Mouse (Mus musculus) left cerebral cortex, adult 2 months (tissue): ENCODE data around the gene Tmem219. TPM values are rescaled to one million over a fixed set of nuclear protein-coding genes. Genes with fewer than 3 reads are reported as not detected.
"Not testable (repeated sequence)": the region's sequence is repeated elsewhere in the genome, so short reads cannot be mapped to it uniquely, and the experiment has no call there.

Experiments used
- DNase-seq, 2 experiments: peaks; one replicate each; pipeline ENCODE4 v3.0.0; 2021 to 2022; ENCODE audit warnings: low spot score in 2 of 2, mixed read lengths in 1 of 2; ENCODE audit errors: extremely low spot score in 1 of 2
- H3K27ac ChIP-seq: fragments of 200-600 bp; 2 replicates; pipeline ENCODE4 v1.8.1; 2022
- H3K4me3 ChIP-seq: fragments of 200-600 bp; 2 replicates; pipeline ENCODE4 v1.8.1; 2022
- CTCF ChIP-seq: fragments of 200-600 bp; IDR thresholded peaks from 2 replicates; pipeline ENCODE4 v1.8.1; 2022; ENCODE audit warnings: antibody characterized with exemption, mild to moderate bottlenecking, moderate library complexity
- intact Hi-C: fragments of 180-260 bp; cut with DNase I; formaldehyde crosslinking; loops from one replicate; pipeline ENCODE4 v1.15.1; 2025
- total RNA-seq, 2 experiments: library from RNA; stranded (reverse); gene quantifications; 2 replicates each; pipeline ENCODE4 v1.2.3; 2021

The Tmem219 gene
- total RNA-seq, 2 experiments from 2014 or later, result 17.3 to 22.0 TPM

DNA sequence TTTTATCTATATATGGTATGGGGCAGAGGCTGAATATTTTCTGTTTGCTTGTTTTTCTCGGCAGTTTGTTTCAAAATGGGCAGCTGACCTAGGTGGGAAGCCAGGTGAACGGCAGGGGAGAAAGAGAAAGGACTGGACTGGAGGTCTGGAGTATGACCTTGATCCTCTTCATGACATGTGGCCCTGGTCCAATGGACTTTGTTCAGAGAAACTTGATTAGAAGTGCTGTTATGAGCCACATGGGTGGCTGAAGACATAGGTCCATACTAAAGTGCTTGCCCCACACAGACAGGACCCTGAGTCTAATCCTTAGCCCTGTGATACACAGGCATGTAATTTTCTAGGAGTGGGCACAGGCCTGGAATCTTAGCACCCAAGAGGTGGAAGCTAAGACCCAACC is 1.2 kb downstream of the Tmem219 start:
- intact Hi-C loops, result no loop called here
- DNase-seq, result no peak
- Histone ChIP-seq H3K27ac (no peak overlapping the region), H3K4me3 (no peak overlapping the region)
- no peak for TF ChIP-seq CTCF

DNA sequence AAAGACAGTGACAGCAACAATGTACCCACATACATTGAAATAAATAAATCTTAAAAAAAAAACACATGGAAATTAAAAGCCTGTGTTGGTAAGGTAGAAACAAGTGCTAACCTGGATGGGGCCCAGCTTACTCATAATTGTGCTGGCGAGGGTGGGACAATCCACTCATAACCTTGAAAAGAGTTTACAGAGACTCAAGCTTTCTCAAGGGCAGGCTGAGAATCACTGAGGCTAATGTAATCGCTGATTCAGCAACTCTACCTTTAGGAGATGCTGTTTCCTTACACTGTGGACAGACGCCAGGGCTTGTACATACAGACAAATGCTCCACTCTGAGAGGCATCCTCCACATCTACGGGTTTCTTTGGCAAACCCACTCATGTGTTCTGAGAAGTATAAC is 2.7 kb downstream of the Tmem219 start:
- intact Hi-C loops, result no loop called here
- no peak overlapping the region for H3K27ac ChIP-seq
- no peak for DNase-seq
- TF ChIP-seq CTCF, result no peak
- H3K4me3 ChIP-seq, result no peak overlapping the region

GRCm38 (mm10) chr7:126918356-126918755 is 4.4 kb downstream of the Tmem219 start:
- H3K4me3 ChIP-seq, H3K27ac ChIP-seq, DNase-seq, intact Hi-C loops: not testable (repeated sequence)

DNA sequence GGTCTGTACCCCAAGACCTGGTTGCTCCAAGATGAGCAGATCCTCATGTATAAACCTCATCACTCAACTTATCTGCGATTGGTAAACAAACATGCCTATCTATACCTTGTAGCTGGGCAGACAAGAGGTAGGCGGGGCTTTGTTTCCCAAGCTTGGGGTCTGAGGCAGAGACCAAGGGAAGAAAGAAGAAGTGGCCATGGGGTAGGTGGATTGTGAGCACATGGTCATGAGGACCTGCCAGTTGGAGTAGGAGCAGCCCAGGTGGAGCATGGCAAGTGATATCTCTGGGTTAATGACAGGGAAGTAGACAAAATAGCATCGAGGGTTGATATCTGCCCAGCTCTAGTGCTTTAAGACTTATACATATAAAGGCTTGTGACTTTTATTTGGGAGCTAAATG is 7.9 kb downstream of the Tmem219 start:
- H3K27ac ChIP-seq, result no peak overlapping the region
- no peak for DNase-seq
- TF ChIP-seq CTCF, result no peak
- no peak overlapping the region for H3K4me3 ChIP-seq
- intact Hi-C loops, result no loop called here

- no peak for TF ChIP-seq CTCF
- Histone ChIP-seq H3K27ac (no peak overlapping the region), H3K4me3 (no peak overlapping the region)
- DNase-seq, result no peak
- intact Hi-C loops, result no loop called here
These were observed 17.1 kb downstream of the Tmem219 start for GRCm38 (mm10) chr7:126905590-126905989.

- H3K4me3 ChIP-seq, intact Hi-C loops, H3K27ac ChIP-seq, DNase-seq: not testable (repeated sequence)
These were observed 22.9 kb downstream of the Tmem219 start for GRCm38 (mm10) chr7:126899781-126900180.

GRCm38 (mm10) chr7:126898102-126898990 is 24.4 kb downstream of the Tmem219 start:
- no peak for TF ChIP-seq CTCF
- intact Hi-C loops, result no loop called here
- peak; percentile 96 to 98 for DNase-seq
- H3K4me3 ChIP-seq, result peak overlapping the region; percentile 85
- H3K27ac ChIP-seq, result peak overlapping the region; percentile 98

DNA sequence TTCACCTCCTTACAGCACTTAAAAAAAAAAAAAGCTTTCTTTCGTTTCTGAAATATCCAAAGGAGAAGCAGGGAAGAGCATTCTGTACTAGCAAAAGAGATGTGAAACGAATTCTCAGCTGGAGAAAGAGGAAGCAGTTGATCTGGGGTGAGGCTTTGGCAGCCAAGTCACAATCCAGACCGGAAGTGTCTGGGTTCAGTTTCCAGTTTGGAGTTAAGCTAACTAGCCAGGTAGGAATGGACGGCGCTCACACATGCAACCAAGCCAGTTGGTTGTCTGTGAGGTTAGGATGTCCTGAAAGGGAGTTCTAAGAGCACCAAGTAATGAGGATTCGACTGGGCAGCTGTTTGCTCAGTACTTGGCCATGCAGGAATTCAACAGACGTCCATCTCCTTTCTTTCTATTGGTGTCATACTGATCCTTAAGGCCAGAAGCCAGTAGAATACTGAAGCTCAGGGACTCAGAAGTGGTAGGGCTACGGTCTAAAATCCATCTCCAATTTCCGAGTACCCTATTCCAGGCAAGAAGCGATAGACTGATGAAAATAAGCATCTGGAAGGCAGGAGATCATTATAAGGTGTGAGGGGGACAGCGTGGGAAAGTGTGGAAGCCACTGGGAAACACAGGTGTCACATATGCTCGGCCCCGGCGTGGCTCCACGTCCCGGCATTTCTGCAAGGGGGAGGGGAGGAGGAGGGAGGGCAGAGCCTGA is 25.2 kb downstream of the Tmem219 start:
- TF ChIP-seq CTCF, result no peak
- Histone ChIP-seq H3K4me3 (peak overlapping the region; percentile 85), H3K27ac (peak overlapping the region; percentile 98)
- DNase-seq, result no peak
- intact Hi-C loops, result no loop called here

DNA sequence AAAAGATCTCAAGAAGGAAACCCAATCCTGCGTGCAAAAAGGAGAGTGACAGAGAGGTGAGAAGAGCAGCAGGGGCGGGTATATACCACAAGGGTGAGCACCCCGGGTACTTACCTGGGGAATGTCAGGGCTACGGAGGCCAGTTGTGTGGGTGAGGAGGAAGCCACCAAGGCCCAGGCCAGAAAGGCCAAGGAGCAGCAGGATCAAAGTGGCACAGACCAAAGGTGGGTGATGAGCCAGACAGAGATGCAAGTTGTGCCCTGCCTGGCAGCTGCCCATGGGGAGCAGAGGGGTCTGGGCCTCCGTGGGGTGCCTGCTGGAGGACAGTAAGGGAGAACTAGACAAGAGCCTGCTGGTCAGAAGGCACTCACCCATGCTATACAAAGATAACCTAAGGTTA is 25.8 kb downstream of the Tmem219 start:
- no peak for TF ChIP-seq CTCF
- H3K27ac ChIP-seq, result peak overlapping the region; percentile 98; the same call in 1 of the 2 replicates
- intact Hi-C loops, result no loop called here
- H3K4me3 ChIP-seq, result no peak overlapping the region
- no peak for DNase-seq

DNA sequence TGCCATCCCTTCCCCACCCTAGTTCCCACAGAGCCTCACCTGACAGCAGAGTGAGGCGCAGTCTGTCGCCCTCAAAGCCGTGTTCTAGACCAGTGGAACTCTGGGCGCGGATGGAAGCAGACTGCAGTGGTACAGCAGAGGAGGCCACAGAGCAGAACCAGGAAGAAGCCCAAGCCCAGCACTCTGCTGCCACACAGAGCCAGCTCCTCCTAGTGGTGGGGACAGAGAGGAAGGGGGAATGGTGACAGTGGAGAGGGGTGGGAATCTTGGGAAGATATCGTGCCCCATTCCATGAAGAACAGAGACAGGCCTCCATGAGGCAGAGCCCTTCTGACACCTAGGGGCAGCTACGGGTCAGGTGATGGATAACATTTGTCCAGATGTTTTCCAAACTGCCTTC is 33.9 kb downstream of the Tmem219 start:
- H3K4me3 ChIP-seq, result no peak overlapping the region
- peak; percentile 42 for TF ChIP-seq CTCF
- no peak for DNase-seq
- no peak overlapping the region for H3K27ac ChIP-seq
- intact Hi-C loops, result no loop called here

- Histone ChIP-seq H3K4me3 (no peak overlapping the region), H3K27ac (no peak overlapping the region)
- intact Hi-C loops, result no loop called here
- TF ChIP-seq CTCF, result no peak
- no peak for DNase-seq
These were observed 35.4 kb downstream of the Tmem219 start for GRCm38 (mm10) chr7:126887281-126887680.
